Mouse (Mus musculus) mammary gland, adult 2 months (tissue): ENCODE data around the gene Opn5. TPM values are rescaled to one million over a fixed set of nuclear protein-coding genes. Genes with fewer than 3 reads are reported as not detected.

Source experiments
- polyA plus RNA-seq: library from polyadenylated mRNA; depleted of rRNA; stranded (reverse); fragments of >200 nt; gene quantifications from 2 replicates; pipeline ENCODE4 v1.2.3, GENCODE M21; 2012; ENCODE audit warnings: low replicate concordance; rRNA removed

The Opn5 gene
- polyA plus RNA-seq = not detected in 2 replicates

DNA sequence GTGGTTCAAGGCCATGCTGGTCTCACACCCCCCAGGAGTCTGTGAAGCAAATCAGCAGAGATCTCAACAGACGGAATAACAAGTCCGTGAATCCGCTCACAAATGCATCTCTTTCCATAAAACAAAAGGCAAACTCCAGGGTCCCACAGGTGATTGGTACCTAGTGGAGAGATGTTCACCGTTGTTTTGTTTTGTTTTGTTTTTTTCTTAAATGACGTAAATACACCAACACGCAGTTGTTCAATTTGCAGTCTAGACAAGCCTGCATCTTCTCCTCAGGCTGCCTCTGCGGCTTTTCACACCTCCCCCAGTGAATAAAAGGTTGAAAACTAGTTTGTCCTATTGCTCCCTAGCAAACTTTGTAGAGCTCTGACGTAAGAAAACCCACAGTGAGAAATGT is at the start of gene Opn5:
Gene Opn5, minus strand, starts transcription at position 101 of the 400 bp plus-strand sequence.

Other genes starting within 250 kb of the Opn5 start
- 0.16 and 1.1 TPM in 2 replicates for gene Adgrf4, start 80.9 kb upstream of the Opn5 start, polyA plus RNA-seq
- gene Adgrf2, start 130.8 kb upstream of the Opn5 start, polyA plus RNA-seq = 0.12 and 0.40 TPM in 2 replicates